Mouse (Mus musculus): ENCODE data around the gene Cdr2l.

GRCm38 (mm10) chr11:115441417-115441816 lies 59.7 kb downstream of the Cdr2l start:
- no peak for TF ChIP-seq EP300 (IDR thresholded peaks at IDR 0.05; ENCODE audit: insufficient read depth, low read depth, low read length)
- TF ChIP-seq POLR2A (IDR thresholded peaks at IDR 0.05; ENCODE audit: insufficient read depth, low read depth, low read length): no peak
- TF ChIP-seq CTCF (IDR thresholded peaks at IDR 0.05): no peak

Data from heart, adult 2 months (tissue).